Mouse (Mus musculus): Measurements from ENCODE around the gene Tst.

Gene Tst

DNA sequence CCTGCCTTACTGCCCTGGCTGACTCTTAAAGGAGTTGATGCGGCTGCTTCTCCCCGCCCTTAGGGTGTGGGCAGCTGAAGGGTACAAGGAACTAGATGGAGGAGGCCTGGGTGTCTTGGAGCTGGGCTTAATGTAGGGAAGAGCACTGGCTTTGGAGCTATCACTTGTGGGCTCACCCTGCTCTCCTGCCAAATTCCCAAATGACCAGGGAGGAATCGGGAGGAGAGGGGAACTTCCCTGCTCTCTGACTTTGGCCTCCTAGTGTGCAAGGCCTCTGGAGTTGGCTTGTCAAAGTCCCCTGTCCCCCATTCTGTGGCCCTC is 23.4 kb upstream of the Tst start:
- DNase-seq: no peak

DNA sequence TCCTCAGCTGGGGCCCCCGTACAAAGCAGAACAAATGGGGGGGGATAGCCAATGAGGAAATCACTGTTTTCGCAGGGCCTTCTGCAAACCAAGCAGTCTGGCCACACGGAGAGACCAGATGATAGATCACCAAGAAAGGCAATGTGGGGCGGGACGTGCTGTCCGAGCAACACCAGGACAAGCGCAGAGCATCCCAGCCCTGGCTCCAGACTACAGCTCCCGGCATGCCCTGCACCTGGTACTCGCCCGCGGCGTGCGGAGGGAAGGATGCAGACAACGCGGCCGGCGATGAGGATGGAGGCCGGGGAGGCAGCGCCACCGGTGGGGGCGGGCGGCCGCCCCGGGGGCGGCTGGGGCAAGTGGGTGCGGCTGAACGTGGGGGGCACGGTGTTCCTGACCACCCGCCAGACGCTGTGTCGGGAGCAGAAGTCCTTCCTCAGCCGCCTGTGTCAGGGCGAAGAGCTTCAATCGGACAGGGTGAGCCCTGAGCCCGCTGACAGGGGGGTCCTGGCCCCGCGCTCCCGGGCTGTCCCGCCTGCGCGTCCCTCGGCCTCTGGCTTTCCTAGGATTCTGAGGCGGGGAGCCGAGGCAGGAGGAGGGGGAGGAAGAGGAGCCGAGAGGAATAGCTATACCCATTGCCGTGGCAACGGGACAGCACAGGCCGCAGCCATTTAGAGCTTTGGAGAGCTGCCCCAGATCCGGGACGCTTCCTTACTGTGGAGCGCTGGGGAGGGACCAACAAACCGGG is 22.9 kb upstream of the Tst start, which contains the start of gene Kctd17:
Gene Kctd17, plus strand, starts transcription at position 174 of the 748 bp plus-strand sequence.
- peak; percentile 80 for DNase-seq

DNA sequence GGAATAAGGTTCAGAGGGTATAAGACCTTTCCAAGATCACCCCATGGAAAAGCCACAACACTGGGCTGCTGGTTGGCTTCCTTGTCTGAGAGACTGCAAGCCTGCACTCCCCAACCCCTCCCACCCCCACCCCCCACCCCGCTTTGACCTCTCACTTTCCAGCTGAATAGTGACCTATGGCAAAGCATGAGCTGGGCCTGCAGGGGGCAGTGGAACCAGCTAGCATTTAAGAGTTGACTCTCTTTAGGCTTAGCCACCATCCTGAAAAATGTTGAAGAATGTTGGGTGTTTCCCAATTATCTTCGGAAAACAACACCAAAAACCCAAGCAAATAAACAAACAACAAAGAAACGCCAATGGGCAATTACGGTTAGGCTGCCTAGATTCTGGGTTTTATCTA is 19.5 kb upstream of the Tst start:
- no peak for DNase-seq

DNA sequence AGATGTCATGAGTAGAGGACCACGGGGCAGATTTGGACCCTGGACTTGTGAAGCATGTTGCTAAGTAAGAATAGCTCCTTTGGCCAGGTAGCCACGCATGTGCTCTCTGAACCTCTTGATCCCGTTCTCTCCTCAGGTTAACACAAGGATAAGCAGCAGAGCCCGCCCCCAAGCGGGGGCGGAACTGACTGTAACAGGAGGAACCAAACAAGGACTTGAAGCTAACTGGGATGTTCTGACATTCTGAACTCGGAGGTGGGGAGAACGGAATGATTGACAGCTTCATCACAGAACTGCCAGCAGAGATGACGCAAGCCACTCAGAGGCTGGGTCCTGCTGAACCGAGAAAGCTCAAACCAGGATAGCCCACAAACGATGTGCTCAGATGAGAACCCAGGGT is 18.8 kb upstream of the Tst start:
- DNase-seq: no peak

DNA sequence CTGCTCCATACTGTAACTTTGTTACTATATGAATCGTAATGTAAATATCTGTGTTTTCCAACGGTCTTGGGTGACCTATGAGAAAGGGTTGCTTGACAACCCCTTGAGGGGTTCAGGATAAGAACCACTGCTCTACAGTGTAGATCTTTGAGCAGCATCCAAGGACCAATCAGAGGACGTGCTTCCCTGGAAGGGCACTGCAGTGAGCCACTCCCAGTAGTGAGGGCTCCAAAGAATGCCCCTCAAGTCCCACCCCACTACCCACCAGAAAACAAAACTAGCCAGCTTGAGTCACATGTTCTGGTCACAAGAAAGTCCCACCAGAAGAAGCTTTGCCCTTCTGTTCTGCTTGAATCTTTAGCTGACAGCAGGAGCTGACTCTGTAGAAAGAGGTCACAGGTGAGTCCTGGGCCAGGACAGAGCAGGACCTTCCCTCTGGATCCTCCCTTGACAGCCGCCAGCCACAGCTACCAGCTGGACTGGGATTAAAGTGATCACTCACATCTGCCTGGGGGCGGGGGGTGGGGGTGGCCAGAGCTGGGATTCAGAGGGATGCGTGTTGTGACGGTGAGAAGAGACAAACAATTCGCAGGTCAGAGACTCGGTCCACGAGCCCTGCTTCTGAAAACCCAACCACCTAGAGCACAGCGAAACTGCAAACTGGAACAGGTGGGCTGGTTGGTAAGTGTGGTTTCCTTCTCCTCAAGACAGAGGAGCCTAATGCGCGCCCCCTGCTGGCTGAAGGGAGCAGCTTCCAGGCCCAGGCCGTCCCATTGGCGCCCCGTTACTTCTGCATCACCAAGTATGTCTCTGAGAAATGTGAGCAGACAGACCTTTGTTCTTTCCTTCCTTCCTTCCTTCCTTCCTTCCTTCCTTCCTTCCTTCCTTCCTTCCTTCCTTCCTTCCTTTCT is 16.6 kb upstream of the Tst start:
- peak; percentile 95 for DNase-seq

DNA sequence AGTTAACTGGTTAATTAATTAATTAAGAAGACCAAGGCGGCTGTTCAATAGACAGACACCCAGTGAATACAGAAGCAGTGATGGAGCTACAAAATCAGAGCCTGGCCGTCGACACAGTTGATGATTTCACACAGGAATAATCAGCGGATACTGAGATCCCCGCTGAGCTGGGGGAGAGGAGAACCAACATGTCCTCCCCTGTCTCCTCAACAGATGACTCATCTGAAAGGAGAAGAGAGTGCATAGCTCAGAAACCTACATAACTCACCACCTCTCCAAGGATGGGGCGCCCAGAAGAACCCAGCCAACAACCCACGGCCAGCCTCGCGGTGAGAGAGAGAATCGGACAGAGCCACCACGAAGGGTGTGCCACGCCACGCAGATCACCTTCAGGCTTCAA is 14.7 kb upstream of the Tst start:
- no peak for DNase-seq

DNA sequence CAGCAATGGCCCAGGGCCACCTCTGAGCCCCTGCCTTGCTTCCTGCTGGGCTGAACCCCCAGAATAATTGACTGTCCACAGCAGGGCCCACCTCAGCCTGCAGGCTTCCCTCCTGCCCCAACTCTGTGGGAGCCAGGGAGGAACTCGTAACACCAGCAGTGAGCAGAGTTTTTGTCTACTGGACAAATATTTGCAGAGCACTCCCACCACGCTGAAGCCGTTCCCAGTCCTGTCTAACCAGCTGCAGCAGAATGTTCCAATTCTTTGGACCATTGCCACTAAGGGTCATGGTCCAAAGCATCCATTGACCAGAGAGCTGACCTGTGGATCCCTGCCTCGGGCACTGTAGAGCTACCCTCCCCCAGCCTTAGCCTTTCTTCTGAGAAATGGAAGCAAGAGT is 11.2 kb upstream of the Tst start:
- DNase-seq: no peak

DNA sequence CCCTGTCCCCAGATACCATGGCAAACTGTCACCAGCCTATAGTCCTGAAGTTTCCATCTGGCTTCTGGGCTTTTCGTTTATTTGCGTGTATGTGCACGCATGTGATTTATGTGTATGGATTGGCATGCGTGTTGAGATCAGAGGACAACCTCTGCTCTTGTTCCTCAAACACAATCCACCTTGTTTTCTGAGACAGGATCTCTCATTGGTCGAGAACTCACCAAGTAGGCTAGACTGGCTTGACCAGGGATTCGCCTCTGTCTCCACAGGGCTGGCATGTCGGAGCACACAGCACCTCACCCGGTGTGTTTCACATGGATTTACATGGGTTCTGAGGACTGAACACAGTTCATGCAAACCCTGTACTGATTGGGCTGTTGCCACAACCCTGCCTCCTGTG is 8.4 kb upstream of the Tst start:
- DNase-seq: no peak

DNA sequence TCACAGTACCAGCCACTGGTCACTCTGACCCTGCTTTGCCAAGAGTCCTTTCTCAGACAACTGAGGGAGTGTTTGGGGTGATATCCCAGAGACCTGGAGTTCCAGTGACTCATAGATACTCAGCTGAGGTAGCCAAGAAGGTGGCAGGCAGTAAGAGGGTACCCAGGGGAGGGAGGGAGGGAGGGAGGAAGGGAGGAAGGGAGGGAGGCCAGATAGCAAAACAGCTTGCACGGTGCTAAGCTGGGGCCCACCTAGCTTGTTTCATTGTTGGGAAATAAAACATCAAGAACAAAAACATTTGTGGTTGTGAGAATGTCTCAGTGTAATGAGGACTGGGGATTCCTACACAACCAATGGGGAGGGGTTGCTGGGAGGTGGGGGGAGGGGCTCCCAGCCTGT is 8.0 kb upstream of the Tst start:
- no peak for DNase-seq

DNA sequence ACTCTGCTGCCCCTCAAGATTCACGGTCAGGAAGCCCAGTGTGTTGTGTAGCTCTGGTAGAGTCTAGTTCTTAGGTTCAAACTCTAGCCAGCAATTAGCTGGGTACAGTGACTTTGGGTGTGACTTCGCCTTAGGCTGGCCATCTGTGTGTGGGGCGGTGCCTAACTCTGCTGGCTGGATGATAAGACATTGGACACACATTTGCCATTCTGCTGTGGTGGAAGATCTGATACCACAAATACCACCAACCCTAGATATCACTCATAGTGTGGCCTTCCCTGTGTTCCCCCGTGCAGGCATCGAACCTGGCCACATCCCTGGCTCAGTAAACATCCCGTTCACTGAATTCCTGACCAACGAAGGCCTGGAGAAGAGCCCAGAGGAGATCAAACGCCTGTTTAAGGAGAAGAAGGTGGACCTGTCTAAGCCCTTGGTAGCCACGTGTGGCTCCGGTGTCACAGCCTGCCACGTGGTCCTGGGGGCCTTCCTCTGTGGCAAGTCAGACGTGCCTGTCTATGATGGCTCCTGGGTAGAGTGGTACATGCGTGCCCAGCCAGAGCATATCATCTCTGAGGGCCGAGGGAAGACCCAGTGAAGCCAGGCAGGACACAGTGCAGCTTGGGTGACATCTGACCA is 7.5 kb upstream of the Tst start:
- no peak for DNase-seq

DNA sequence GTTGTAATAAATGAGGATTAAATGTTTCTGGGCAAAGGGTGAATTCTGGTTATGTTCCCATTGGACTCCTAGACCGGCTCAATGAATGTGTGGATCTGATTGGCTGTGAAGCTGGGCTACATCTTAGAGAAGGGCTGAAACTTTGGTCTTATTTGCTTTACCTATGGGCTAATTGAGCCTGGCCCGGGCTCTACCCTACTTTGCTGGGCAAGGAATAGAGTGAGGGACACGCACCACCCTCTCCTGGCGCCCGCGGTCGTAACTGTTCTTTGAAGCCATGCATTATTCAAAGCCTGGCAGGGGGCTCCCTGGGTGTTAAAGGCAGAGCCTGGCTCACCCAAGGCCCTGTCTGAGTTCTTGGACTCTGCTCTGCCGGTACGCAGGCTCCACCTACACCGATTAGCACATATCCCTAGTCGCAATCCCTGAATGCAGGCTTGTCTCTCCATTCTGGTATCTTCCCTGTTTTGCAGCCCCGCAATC is 3.9 kb upstream of the Tst start:
- DNase-seq: no peak

DNA sequence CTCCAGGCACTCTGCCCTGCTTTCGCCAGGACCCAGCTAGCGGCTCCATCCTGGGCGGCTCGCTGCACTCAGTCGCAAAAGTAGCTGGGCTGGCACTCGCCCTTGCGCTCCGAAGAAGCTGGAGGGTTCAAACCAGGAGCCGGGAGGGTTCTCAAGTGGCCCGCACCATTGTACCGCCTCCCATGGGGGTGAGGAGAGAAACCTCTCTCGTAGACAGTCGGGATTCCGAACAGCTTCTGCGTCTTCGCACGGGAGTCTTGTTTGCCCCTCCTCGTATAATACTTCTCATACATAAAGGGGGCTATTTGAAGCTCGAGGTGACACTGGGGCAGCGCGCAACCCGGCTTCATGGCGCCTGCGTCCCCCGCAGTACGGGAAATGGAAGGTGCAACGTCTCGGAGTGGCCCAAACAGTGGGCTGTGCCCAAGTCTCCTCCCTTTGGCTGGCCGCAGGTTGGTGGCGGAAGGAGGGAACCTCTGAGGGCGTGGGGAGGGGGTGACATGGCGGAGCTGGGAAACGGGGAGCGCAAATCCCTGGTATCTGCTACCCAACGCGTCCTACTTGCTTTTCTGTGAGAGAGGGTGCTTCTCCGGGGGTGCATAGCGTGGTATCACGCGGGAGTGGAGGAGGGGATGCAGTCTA is 707 bp upstream of the Tst start, which contains the start of gene Mpst:
Gene Mpst, plus strand, starts transcription at position 124 of the 642 bp plus-strand sequence.
- peak; percentile 81 for DNase-seq

DNA sequence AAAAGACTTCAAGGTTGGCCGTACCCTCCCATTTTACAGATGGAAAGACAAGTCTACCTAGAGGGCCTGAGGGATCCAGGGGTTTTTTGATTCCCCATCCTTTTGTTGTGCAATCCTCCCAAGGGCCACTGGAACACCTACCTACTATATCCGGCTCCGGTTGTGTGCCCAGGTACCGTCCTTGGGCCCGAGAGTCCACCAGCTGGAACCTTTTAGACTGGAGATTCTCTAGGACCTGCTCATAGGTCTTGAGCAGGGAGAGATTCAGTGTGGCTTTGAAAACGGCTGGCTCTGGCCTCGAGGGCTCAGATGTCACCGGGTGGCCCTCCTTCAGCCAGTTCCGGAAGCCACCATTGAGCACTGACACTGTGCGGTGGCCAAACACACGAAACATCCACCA is 609 bp downstream of the Tst start:
- DNase-seq: no peak

DNA sequence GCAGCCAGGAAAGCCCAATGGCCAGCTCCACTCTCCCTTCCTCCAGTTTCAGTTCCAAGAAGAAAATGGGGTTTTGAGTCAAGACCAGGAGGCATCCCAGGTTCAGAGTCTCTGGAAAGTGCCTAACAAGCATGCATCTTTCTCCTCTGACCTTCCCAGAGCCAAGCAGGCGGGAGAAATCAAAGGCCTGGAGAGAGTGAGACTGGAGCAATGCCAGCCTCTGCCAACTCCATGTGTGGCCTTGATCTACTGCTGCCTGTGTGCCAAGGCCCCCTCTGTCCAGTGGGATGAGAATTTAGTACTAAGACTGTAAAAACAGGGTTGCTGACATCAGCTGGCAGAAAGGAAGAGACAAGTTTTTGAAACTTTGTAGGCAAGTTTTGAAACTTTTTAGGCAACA is 1.8 kb downstream of the Tst start:
- DNase-seq: peak; percentile 58

DNA sequence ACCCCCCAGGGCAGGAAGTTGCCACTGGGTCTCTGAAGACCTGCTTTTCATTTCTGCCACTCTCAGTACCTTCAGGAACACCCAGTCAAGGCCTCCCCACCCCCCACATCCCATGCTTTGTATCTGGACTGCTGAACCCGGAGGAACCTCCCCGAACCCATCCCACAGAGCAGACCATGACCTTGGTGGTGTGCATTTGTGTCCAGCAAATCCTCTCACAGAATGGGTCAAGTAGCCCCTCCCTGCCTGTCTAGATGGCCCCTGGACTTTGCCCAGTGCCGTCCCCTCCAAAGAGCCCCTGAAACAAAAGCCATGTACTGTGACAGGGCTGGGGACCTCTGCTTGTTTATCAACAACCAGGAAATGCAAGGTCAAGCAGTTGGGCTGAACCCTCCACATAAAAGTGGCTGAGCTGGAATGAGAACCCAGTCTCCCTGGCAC is 2.4 kb downstream of the Tst start:
- no peak for DNase-seq

DNA sequence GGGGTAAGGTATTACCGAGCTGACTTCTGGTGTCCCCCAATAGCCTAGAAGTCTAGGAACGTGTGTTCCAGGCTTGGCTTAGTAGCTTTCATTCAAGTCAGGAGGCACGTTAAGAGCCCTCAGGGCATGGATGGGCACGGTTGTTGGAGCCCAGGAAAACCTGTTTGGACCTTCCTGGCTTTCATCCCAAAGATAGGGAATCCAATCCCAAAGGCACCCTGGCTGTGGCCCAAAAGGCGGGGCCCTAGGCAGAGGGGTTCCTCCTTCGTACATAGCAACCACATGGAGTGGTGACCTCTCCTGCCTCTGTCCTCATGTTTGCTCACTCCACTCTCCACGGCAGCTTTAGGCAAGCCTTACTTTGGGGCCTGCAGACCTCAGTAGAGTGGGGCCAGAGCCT is 3.3 kb downstream of the Tst start:
- DNase-seq: peak; percentile 22

DNA sequence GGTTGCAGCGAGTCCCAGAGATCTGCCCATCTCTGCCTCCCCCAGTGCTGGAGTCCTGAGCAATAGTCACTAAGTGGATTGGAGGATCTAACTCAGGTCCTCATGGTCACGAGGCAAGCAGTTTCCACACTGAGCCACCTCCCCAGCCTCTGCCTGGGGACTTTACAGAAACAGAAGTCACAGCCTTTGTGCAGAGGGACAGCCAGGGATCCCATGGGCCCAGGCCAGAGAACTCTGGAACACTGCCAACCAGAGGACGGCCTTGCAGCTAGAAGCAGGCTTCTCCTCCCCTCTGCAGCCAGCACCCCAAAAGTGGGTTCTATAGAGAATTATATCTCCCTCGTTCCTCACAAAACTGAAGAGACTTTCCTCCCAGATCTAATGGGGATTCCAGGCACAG is 3.8 kb downstream of the Tst start:
- peak; percentile 48 for DNase-seq

DNA sequence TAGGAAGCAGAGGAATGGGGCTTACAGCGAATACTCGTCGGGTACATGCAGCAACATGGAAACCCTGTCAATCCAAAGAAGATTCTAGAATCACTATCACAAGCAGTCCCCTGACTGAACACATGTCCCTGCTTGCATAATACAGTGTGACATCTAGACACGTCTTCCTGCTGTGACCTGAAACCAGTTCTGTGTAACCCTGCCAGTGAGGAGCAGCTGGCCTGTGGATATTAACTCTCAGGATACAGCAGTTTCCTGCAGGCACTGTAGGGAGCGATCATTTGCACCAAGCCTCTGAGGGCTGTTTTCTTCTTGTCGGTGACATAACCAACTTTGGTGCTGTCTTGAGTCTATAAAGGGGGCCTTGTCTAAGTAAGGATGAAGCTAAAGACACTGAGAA is 4.4 kb downstream of the Tst start:
- no peak for DNase-seq

DNA sequence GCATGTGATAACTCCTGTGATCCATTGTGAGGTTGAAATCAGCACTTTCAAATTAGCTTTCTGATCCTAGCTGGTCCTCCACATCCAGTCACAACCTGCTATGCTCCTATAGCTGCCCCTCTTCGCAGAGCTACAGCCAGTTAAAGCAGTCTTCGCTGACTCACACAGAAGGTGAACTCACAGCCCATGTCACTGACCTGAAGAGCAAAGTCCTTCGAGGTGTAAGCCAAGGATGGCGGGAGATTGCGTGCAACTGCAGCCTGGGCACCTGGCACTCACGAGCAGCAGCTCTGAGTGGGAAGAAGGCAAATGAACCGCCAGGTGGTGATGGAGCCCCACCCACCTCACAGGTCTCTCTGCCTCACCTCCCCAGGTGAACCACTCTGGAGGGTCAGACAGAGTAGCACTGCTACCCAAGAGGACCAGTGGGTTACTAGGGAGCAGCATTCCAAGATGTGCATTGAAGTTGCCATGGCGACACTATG is 10.2 kb downstream of the Tst start, which contains the start of gene Tex33:
Gene Tex33, minus strand, starts transcription at position 435 of the 485 bp plus-strand sequence.
- DNase-seq: no peak

DNA sequence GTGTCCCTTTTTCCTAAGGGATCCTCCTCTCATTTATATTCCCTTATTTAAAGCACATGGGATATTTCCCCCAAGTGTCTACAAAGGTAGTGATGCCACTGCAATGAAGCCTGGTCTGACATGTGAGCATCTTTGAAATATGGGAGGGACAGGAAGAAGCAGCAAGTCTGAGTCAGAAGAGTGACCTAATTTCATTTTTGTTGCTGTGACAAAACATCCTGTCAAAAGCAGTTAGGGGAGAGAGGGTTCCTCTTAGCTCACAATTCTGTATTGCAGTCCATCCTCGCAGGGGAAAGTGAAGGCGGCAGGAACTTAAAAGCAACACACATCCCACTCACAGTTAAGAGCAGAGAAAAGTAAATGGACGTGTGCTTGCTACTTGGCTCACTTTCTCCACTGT is 14.9 kb downstream of the Tst start:
- no peak for DNase-seq

DNA sequence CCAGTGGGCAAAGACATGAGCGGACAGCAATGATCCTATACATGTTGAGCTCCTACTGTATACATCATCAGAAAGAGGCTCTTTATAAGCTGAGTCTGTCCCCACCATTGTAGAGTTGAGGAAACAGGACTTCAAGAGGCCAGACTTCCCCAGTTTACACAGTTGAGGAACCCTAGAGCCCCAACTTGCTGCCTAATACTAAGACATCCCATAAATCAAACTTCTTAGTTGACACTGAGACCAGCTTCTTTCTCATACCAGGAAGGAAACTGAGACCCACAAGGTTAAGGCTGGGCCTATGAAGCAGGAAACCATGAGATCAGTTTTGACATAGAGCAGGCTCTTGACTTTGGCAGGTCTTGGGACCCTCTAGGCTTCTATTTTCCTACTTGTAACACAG is 20.1 kb downstream of the Tst start:
- DNase-seq: no peak

DNA sequence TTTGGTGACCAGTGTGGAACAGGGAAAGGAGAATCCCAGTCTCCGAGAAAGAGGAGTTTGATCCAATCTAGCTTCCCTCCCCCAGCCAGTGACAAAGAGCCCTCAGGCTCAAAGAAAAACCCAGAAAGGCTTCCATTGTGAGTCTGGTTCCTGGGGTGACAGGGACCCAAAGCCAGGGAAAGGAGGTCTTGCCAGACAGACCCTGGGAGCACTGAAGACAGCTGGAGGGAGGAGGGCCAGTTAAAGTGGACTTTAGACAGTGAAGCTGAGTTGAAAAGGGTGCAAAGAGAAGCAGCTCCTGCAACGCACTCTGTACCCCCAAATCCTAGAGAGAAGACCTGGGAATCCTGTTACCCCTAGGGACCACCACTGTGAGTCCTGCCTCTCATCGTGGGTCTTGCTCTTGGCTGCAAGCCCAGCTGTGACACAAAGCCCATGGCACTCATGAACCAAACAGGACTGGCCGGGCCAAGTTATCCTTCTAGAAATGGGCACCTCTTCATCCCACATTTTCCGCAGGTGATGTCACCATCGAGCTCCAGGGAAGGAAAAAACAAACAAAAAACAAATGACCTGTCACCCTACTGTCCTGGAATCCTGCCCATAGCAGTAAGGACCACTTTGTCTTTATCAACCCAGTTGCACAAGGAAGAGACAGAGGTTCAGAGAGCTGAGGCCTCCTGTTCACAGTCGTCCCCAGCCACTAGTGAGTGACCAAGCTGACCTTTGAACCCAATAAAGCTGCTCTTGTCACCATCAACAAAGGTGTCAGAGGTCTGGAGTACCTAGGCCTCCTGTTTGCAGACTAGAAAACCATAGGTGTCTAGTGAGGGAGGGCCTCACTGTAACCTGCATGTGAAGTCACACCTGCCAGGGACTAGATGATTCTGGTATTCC is 21.2 kb downstream of the Tst start:
- DNase-seq: peak; percentile 27

Data from right cerebral cortex, postnatal 4 days (tissue).